Comparison of ENCODE assay signal across 7 mouse cellular contexts in genomic region chr2:116062761-116063441, GRCm38 (mm10). TPM values are rescaled to one million over a fixed set of nuclear protein-coding genes. Genes with fewer than 3 reads are reported as not detected.
DNase-seq lines count a peak whose midpoint lies in the region; ATAC-seq and TF ChIP-seq lines count a peak whose summit lies in the region.

No protein-coding gene starts in this region.

- H3K27ac ChIP-seq in forebrain, embryonic 14.5 days (ENCODE audit: low read depth, low read length), result peak overlapping the region; percentile 99
- H3K27ac ChIP-seq in kidney, embryonic 16.5 days (ENCODE audit: low read length), result peak overlapping the region; percentile 98
- peak overlapping the region; percentile 93 for H3K27ac ChIP-seq in midbrain, embryonic 14.5 days (replicated peaks; ENCODE audit: low read depth, low read length)

- H3K4me3 ChIP-seq in E14TG2a.4 (replicated peaks; ENCODE audit: low read length), result peak overlapping the region; percentile 37
- H3K4me3 ChIP-seq in forebrain, embryonic 14.5 days (ENCODE audit: low read depth, low read length), result peak overlapping the region; percentile 70
- peak overlapping the region; percentile 83 for H3K4me3 ChIP-seq in kidney, embryonic 16.5 days (ENCODE audit: low read length)
- peak overlapping the region; percentile 66 for H3K4me3 ChIP-seq in midbrain, embryonic 14.5 days (replicated peaks; ENCODE audit: low read depth, low read length)

- no peak for ATAC-seq in forebrain, embryonic 14.5 days
- ATAC-seq in kidney, embryonic 16.5 days (ENCODE audit: low FRiP score, low TSS enrichment), result no peak
- no peak for ATAC-seq in midbrain, embryonic 14.5 days (ENCODE audit: low FRiP score, low TSS enrichment)
- no peak for ATAC-seq in megakaryocyte progenitor cell, adult 5-6 weeks (replicated peaks; ENCODE audit: poor library complexity)

- peaks cover 68% of the 10 kb centered on the region for H3K4me1 ChIP-seq in E14TG2a.4 (replicated peaks; ENCODE audit: low read depth, low read length)
- H3K4me1 ChIP-seq in forebrain, embryonic 14.5 days (ENCODE audit: control insufficient read depth, insufficient read depth, low read length), result peaks cover 13% of the 10 kb centered on the region; the same call in 1 of the 2 replicates
- H3K4me1 ChIP-seq in kidney, embryonic 16.5 days (ENCODE audit: insufficient read depth, low read length), result peaks cover 26% of the 10 kb centered on the region
- peaks cover 6% of the 10 kb centered on the region for H3K4me1 ChIP-seq in midbrain, embryonic 14.5 days (ENCODE audit: control insufficient read depth, insufficient read depth, low read length)

- peak overlapping the region; percentile 84 for H3K4me2 ChIP-seq in forebrain, embryonic 14.5 days (ENCODE audit: low read length)
- H3K4me2 ChIP-seq in kidney, embryonic 16.5 days (replicated peaks; ENCODE audit: low read depth, low read length), result peak overlapping the region; percentile 78
- H3K4me2 ChIP-seq in midbrain, embryonic 14.5 days (ENCODE audit: low read length), result peak overlapping the region; percentile 59

- WGBS in forebrain, embryonic 14.5 days, result under 1% methylated on average over 36 of the region's 36 CpGs
- under 1% methylated on average over 36 of the region's 36 CpGs for WGBS in kidney, embryonic 16.5 days
- WGBS in midbrain, embryonic 14.5 days, result under 1% methylated on average over 36 of the region's 36 CpGs

- no peaks in the 10 kb centered on the region for H3K36me3 ChIP-seq in E14TG2a.4 (ENCODE audit: insufficient read depth, low read length)
- peaks cover 28% of the 10 kb centered on the region for H3K36me3 ChIP-seq in forebrain, embryonic 14.5 days (ENCODE audit: control insufficient read depth, insufficient read depth, low read length)
- no peaks in the 10 kb centered on the region; the same call in 1 of the 2 replicates for H3K36me3 ChIP-seq in kidney, embryonic 16.5 days (ENCODE audit: insufficient read depth, low read length)
- peaks cover 12% of the 10 kb centered on the region; the same call in 1 of the 2 replicates for H3K36me3 ChIP-seq in midbrain, embryonic 14.5 days (ENCODE audit: control insufficient read depth, insufficient read depth, low read length)

- no peak for TF ChIP-seq CTCF in E14TG2a.4 (conservative IDR thresholded peaks at IDR 0.05; ENCODE audit: low read length)

- H3K27me3 ChIP-seq in E14TG2a.4 (ENCODE audit: insufficient read depth, low read length), result peaks cover 78% of the 10 kb centered on the region
- no peaks in the 10 kb centered on the region for H3K27me3 ChIP-seq in forebrain, embryonic 14.5 days (replicated peaks; ENCODE audit: control insufficient read depth, insufficient read depth, low read length)
- H3K27me3 ChIP-seq in kidney, embryonic 16.5 days (ENCODE audit: insufficient read depth, low read length), result no peaks in the 10 kb centered on the region
- no peaks in the 10 kb centered on the region for H3K27me3 ChIP-seq in midbrain, embryonic 14.5 days (ENCODE audit: control insufficient read depth, insufficient read depth, low read length)

- H3K9ac ChIP-seq in forebrain, embryonic 14.5 days (ENCODE audit: low read length), result peak overlapping the region; percentile 99
- peak overlapping the region; percentile 97 for H3K9ac ChIP-seq in kidney, embryonic 16.5 days (replicated peaks; ENCODE audit: low read length)
- H3K9ac ChIP-seq in midbrain, embryonic 14.5 days (replicated peaks; ENCODE audit: low read length), result peak overlapping the region; percentile 89

- peak; percentile 40 for DNase-seq in 3134 (ENCODE audit: extremely low read depth, insufficient read length, low spot score)
- DNase-seq in forebrain, embryonic 14.5 days (ENCODE audit: low spot score), result peak; percentile 46
- DNase-seq in midbrain, embryonic 14.5 days, result peak; percentile 60
- no peak for DNase-seq in urinary bladder, postnatal 14 days (ENCODE audit: low spot score)

- H3K9me3 ChIP-seq in E14TG2a.4 (ENCODE audit: low read length), result no peaks in the 10 kb centered on the region
- H3K9me3 ChIP-seq in forebrain, embryonic 14.5 days (replicated peaks; ENCODE audit: control insufficient read depth, low read length), result no peaks in the 10 kb centered on the region
- H3K9me3 ChIP-seq in kidney, embryonic 16.5 days (ENCODE audit: low read length), result no peaks in the 10 kb centered on the region
- no peaks in the 10 kb centered on the region for H3K9me3 ChIP-seq in midbrain, embryonic 14.5 days (ENCODE audit: control insufficient read depth, low read length)

RNA-seq across cellular contexts. Expression of gene Meis2, which starts 2.7 kb away (rescaled TPM):
- polyA plus RNA-seq in forebrain, embryonic 14.5 days (2014; fragmentation: Nextera tagmentation; extraction: Ambion mirVana), result 99.1 and 114 TPM in 2 replicates
- polyA plus RNA-seq in kidney, embryonic 16.5 days (2015; fragmentation: Nextera tagmentation; extraction: Ambion mirVana), result 72.6 and 90.3 TPM in 2 replicates
- 83.1 and 84.9 TPM in 2 replicates for polyA plus RNA-seq in midbrain, embryonic 14.5 days (2014; fragmentation: Nextera tagmentation; extraction: Ambion mirVana)
- total RNA-seq in megakaryocyte progenitor cell, adult 5-6 weeks (2015), result not detected in 2 replicates
- not detected in 2 replicates for total RNA-seq in megakaryocyte progenitor cell, adult 5-6 weeks (2017)
